Mouse (Mus musculus) hindbrain, embryonic 13.5 days (tissue): ENCODE results near the gene Tmem184b. TPM values are rescaled to one million over a fixed set of nuclear protein-coding genes. Genes with fewer than 3 reads are reported as not detected.

ENCODE experiments used
- ATAC-seq: fragments of 200-750 bp; cut with Nextera tagmentation; 2 replicates; pipeline ENCODE4 v1.8.0; 2017; ENCODE audit warnings: moderate TSS enrichment; ENCODE audit not compliant: low FRiP score
- H3K27ac ChIP-seq: fragments of 300-500 bp; sonication (generic); 2 replicates; pipeline ENCODE4 v1.5.1; 2015; ENCODE audit warnings: inconsistent platforms, mild to moderate bottlenecking, moderate library complexity
- H3K27me3 ChIP-seq: fragments of 300-500 bp; sonication (generic); 2 replicates; pipeline ENCODE4 v1.6.1; 2015; ENCODE audit warnings: mild to moderate bottlenecking, inconsistent platforms
- H3K36me3 ChIP-seq: fragments of 300-500 bp; sonication (generic); 2 replicates; pipeline ENCODE4 v1.6.1; 2015; ENCODE audit warnings: mild to moderate bottlenecking, inconsistent platforms
- H3K4me1 ChIP-seq: fragments of 300-500 bp; sonication (generic); replicated peaks from 2 replicates; pipeline ENCODE4 v1.6.1; 2015; ENCODE audit warnings: inconsistent platforms
- H3K4me2 ChIP-seq: fragments of 300-500 bp; sonication (generic); 2 replicates; pipeline ENCODE4 v1.6.1; 2015; ENCODE audit warnings: inconsistent platforms, mild to moderate bottlenecking, moderate library complexity
- H3K4me3 ChIP-seq: fragments of 300-500 bp; sonication (generic); 2 replicates; pipeline ENCODE4 v1.5.1; 2015; ENCODE audit warnings: mild to moderate bottlenecking, inconsistent platforms
- H3K9ac ChIP-seq: fragments of 300-500 bp; sonication (generic); 2 replicates; pipeline ENCODE4 v1.6.1; 2015; ENCODE audit warnings: mild to moderate bottlenecking, inconsistent platforms
- H3K9me3 ChIP-seq: fragments of 300-500 bp; sonication (generic); 2 replicates; pipeline ENCODE4 v1.6.1; 2016; ENCODE audit warnings: inconsistent platforms
- WGBS: fragments of 180-500 bp; shearing (Covaris S2); methylation state at CpG from one replicate; pipeline ENCODE4 v1.1.7; 2015; 5-methylcytosine and 5-hydroxymethylcytosine counted together
- polyA plus RNA-seq: library from polyadenylated mRNA; unstranded; fragments of >200 nt; fragmentation: Nextera tagmentation; extraction: Ambion mirVana; gene quantifications from 2 replicates; pipeline ENCODE4 v1.2.1, GENCODE M21; 2015

Gene Tmem184b
- 37.7 and 39.2 TPM in 2 replicates for polyA plus RNA-seq

GRCm38 (mm10) chr15:79402836-79403762, at the start of gene Tmem184b:
Gene Tmem184b (minus strand): TSS chr15:79403569.
- Histone ChIP-seq H3K9ac (peak within 1 kb of the TSS; percentile 97), H3K27ac (peak within 1 kb of the TSS; percentile 86), H3K4me2 (peak within 1 kb of the TSS; percentile 94), H3K9me3 (no peaks in the 10 kb centered on the region), H3K4me3 (peak within 1 kb of the TSS; percentile 97), H3K36me3 (no peaks in the 10 kb centered on the region), H3K27me3 (peaks cover 14% of the 10 kb centered on the region), H3K4me1 (peaks cover 46% of the 10 kb centered on the region)
- peak; percentile 87 for ATAC-seq
- under 1% methylated on average over 90 of the region's 90 CpGs for WGBS

DNA sequence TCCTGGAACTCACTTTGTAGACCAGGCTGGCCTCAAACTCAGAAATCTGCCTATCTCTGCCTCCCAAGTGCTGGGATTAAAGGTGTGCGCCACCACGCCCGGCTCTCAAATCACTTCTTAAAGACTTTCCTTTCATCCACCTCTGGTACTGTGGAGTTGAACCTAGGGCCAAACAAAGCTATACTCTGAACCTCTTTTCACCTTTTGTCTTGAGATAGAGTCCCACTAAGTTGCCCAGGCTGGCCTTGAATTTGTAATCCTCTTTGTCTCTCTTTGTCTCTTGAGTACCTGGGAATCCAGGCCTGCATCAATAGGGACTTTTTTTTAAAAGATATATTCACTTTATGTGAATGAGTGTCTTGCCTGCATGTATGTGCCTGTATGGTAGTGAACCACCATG, 44.7 kb upstream of the Tmem184b start:
- no peak overlapping the region for H3K4me3 ChIP-seq
- 95% methylated on average over 3 of the region's 3 CpGs for WGBS

DNA sequence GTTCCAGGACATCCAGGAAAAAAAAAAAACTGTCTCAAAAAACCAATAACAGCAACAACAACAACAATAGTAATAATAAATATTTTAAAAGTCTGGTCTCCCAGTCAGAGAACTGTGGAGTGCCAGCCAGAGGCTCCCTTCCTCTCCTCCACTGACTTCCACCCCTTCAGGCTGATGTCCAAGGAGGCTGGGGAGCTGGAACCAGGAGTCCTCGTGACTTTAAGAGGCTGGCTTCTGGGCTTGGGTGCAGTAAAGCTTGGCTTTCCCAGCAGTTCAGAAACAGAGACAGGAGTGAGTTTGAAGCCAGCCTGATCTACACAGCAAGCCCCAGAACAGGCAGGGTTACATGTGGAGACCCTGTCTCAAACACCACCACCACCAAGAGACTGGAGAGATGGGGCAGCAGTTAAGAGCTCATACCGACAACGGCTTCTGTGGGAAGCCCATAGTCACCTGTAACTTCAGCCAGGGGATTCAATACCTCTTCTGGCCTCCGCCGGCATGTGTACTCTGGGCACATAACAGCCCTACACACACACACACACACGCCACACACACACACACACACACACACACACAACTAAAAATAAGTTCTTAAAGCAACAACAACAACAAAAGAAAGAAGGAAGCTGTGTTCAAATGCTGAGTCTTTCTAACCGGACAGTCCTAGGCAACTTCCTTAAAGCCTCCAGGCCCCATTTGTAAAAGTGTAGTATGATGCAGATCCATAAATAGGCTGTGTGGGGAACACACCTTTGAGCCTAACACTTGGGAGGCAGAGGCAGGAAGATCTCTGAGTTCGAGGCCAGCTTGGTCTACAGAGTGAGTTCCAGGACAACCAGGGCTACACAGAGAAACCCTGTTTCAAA, 42.7 kb upstream of the Tmem184b start:
- H3K27ac ChIP-seq = no peak overlapping the region
- no peaks in the 10 kb centered on the region for H3K36me3 ChIP-seq
- no peak overlapping the region for H3K4me3 ChIP-seq
- 0 out of 2 replicates have a peak, but pooled peaks cover 2% of the 10 kb centered on the region for H3K27me3 ChIP-seq
- no peak overlapping the region for H3K9ac ChIP-seq
- H3K4me2 ChIP-seq = no peak overlapping the region
- 87% methylated on average over 8 of the region's 8 CpGs for WGBS
- H3K9me3 ChIP-seq = no peaks in the 10 kb centered on the region
- ATAC-seq = no peak
- peaks cover 14% of the 10 kb centered on the region for H3K4me1 ChIP-seq

More for the DNA sequence above, 44.7 kb upstream of the Tmem184b start:
- Histone ChIP-seq H3K36me3 (no peaks in the 10 kb centered on the region), H3K4me2 (no peak overlapping the region), H3K9me3 (no peaks in the 10 kb centered on the region), H3K4me1 (peaks cover 4% of the 10 kb centered on the region), H3K27ac (no peak overlapping the region), H3K9ac (no peak overlapping the region), H3K27me3 (peaks cover 6% of the 10 kb centered on the region; the same call in 1 of the 2 replicates)
- ATAC-seq = no peak

DNA sequence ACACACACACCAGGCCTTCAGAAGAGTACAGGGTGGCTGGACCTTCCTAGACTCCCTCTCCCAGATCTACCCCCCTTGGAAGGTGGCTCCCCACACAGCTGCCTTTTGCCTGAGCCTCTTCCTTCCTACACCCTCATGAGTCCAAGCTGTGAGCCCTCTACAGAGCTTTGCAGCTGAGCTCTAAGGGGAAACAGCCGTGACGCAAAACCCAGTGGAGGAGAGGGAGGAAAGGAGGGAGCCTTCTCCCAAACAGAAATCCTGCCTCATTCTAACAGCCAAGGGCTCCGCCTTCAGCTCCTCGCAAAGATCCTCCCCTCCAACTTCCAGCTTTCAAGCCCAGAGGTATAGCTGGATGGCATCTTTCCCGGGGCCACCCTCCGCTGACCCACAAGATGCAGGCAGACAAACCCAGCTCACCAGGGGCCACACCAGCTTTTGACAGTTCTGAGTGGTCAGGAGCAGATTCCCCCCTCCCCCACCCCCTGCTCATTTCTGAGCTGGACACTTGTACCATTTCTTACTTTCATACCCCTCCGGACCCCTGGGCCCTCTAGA, 40.6 kb upstream of the Tmem184b start:
- ATAC-seq = no peak
- Histone ChIP-seq H3K9ac (0 out of 2 replicates have a peak overlapping the region, but pooled peaks have one; percentile 24), H3K4me3 (no peak overlapping the region), H3K36me3 (no peaks in the 10 kb centered on the region), H3K4me2 (no peak overlapping the region), H3K27me3 (no peaks in the 10 kb centered on the region), H3K9me3 (no peaks in the 10 kb centered on the region), H3K4me1 (peaks cover 35% of the 10 kb centered on the region), H3K27ac (no peak overlapping the region)
- 57% methylated on average over 7 of the region's 7 CpGs for WGBS

DNA sequence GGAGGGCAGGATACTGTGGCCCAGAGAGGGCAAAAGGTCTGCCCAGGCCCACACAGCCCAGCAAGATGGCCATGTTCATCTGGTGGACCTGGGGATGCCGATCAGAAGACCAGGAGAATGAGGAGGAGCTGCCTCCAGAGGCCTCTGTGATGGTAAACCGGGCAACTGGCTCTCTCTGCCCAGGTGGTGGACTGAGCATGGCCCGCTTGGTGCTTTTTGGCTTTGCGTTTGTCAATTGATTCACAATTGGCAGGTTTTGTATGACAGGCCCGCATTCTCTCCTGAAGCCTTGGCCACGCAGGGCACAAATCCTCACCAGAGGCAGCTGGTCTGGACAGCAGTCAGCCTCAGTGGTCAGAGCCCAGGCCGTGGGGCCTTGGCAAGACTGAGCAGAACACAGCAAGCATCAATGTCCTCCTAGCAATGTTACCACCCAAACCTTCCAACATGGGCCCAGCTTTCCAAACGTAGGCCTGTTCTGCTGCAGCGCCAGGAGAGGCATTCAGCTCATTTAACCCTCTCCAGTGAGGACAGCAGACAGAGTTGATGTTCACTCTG, 39.7 kb upstream of the Tmem184b start:
- Histone ChIP-seq H3K36me3 (peaks cover 7% of the 10 kb centered on the region), H3K9me3 (no peaks in the 10 kb centered on the region), H3K27ac (no peak overlapping the region), H3K27me3 (no peaks in the 10 kb centered on the region), H3K4me2 (peak overlapping the region; percentile 61), H3K9ac (peak overlapping the region; percentile 100; the same call in 1 of the 2 replicates), H3K4me1 (peaks cover 44% of the 10 kb centered on the region), H3K4me3 (no peak overlapping the region)
- WGBS = 82% methylated on average over 9 of the region's 9 CpGs
- no peak for ATAC-seq

DNA sequence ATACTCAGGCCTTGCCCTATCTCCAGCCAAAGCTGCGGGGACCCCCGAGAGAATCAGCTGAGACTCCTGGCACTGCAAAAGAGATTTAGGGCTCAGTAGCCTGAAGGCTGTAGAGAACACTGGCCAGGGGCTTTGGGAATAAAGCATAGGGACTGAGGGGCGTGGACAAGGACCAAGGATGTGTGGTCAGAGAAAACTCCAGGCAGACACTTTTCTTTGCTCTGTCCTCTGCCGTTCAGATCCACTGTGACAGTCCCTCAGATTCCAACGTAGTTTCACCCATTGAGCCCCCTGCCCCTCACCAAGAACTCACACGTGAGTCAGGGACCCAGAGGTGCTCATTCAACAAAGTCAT, 38.9 kb upstream of the Tmem184b start:
- H3K27me3 ChIP-seq = no peaks in the 10 kb centered on the region
- H3K4me3 ChIP-seq = peak overlapping the region; percentile 90
- peaks cover 15% of the 10 kb centered on the region for H3K36me3 ChIP-seq
- peak overlapping the region; percentile 61 for H3K4me2 ChIP-seq
- H3K27ac ChIP-seq = peak overlapping the region; percentile 99
- ATAC-seq = peak; percentile 34
- WGBS = under 1% methylated on average over 6 of the region's 6 CpGs
- H3K9me3 ChIP-seq = no peaks in the 10 kb centered on the region
- peak overlapping the region; percentile 100 for H3K9ac ChIP-seq
- H3K4me1 ChIP-seq = peaks cover 52% of the 10 kb centered on the region

- H3K9me3 ChIP-seq = no peaks in the 10 kb centered on the region
- ATAC-seq = peak; percentile 75
Observed at GRCm38 (mm10) chr15:79441331-79442256, 38.2 kb upstream of the Tmem184b start.

GRCm38 (mm10) chr15:79440651-79441330, 37.4 kb upstream of the Tmem184b start:
- H3K36me3 ChIP-seq = peaks cover 30% of the 10 kb centered on the region
- peak overlapping the region; percentile 90 for H3K4me3 ChIP-seq
- WGBS = 20% methylated on average over 11 of the region's 11 CpGs
- H3K9me3 ChIP-seq = no peaks in the 10 kb centered on the region
- peak overlapping the region; percentile 99 for H3K4me2 ChIP-seq
- H3K27ac ChIP-seq = peak overlapping the region; percentile 99
- H3K27me3 ChIP-seq = no peaks in the 10 kb centered on the region
- H3K4me1 ChIP-seq = peaks cover 66% of the 10 kb centered on the region
- peak overlapping the region; percentile 100 for H3K9ac ChIP-seq
- no peak for ATAC-seq

More at GRCm38 (mm10) chr15:79441331-79442256, 38.2 kb upstream of the Tmem184b start:
- Histone ChIP-seq H3K4me2 (peak overlapping the region; percentile 99), H3K27me3 (no peaks in the 10 kb centered on the region), H3K9ac (peak overlapping the region; percentile 100), H3K4me1 (peaks cover 58% of the 10 kb centered on the region), H3K4me3 (peak overlapping the region; percentile 90), H3K36me3 (peaks cover 22% of the 10 kb centered on the region), H3K27ac (peak overlapping the region; percentile 99)
- WGBS = 1% methylated on average over 87 of the region's 107 CpGs

DNA sequence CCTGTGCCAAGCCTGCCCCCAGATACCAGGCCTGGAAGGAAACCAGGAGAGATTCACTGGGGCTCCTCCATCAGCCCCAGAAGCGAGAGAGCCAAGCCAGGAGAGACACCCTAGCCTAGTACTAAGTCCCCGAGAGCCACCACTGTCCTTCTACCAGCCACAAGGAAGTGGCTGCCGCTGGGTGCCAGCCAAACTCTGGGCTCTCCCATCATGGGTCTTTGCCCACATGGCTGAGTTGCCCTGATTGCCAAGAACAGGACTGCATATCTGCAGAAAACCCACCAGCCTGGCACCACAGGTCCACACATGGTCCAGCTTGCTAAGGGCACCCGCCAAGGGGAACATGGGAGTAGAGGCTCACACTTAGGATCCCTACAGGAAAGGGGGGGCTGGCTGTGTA, 36.9 kb upstream of the Tmem184b start:
- Histone ChIP-seq H3K9ac (peak overlapping the region; percentile 100), H3K4me1 (peaks cover 72% of the 10 kb centered on the region), H3K27me3 (no peaks in the 10 kb centered on the region), H3K36me3 (peaks cover 35% of the 10 kb centered on the region), H3K4me2 (peak overlapping the region; percentile 99), H3K4me3 (peak overlapping the region; percentile 90), H3K9me3 (no peaks in the 10 kb centered on the region), H3K27ac (peak overlapping the region; percentile 44; the same call in 1 of the 2 replicates)
- WGBS = 68% methylated on average over 4 of the region's 4 CpGs
- no peak for ATAC-seq

GRCm38 (mm10) chr15:79439386-79439785, 36.0 kb upstream of the Tmem184b start:
- H3K4me1 ChIP-seq = peaks cover 78% of the 10 kb centered on the region
- H3K4me3 ChIP-seq = peak overlapping the region; percentile 90
- peak overlapping the region; percentile 99 for H3K4me2 ChIP-seq
- H3K27ac ChIP-seq = peak overlapping the region; percentile 44; the same call in 1 of the 2 replicates
- no peaks in the 10 kb centered on the region for H3K9me3 ChIP-seq
- 86% methylated on average over 4 of the region's 4 CpGs for WGBS
- peaks cover 44% of the 10 kb centered on the region for H3K36me3 ChIP-seq
- no peak for ATAC-seq
- H3K27me3 ChIP-seq = no peaks in the 10 kb centered on the region
- H3K9ac ChIP-seq = peak overlapping the region; percentile 100
